Mouse (Mus musculus) ES-E14 (cell line): ENCODE results near the gene Rbp7.
A peak's percentile ranks its signal among the peaks of the same experiment; 100 is the strongest.

Experiments
- CHD2 ChIP-seq: IDR thresholded peaks from 2 replicates; pipeline ENCODE4 v1.6.1; 2014; ENCODE audit warnings: mild to moderate bottlenecking, low read depth, low read length, inconsistent platforms
- HCFC1 ChIP-seq: IDR thresholded peaks from 2 replicates; pipeline ENCODE4 v1.6.1; 2012; ENCODE audit warnings: low read length, inconsistent platforms, borderline replicate concordance; ENCODE audit not compliant: insufficient read depth
- MAFK ChIP-seq: IDR thresholded peaks from 2 replicates; pipeline ENCODE4 v1.6.1; 2014; ENCODE audit warnings: mild to moderate bottlenecking, low read depth, low read length, inconsistent platforms; ENCODE audit not compliant: insufficient read depth
- ZC3H11A ChIP-seq: IDR thresholded peaks from 2 replicates; pipeline ENCODE4 v1.6.1; 2012; ENCODE audit warnings: low read depth, mild to moderate bottlenecking, inconsistent platforms, low read length, borderline replicate concordance
- ZNF384 ChIP-seq: IDR thresholded peaks from 2 replicates; pipeline ENCODE4 v1.6.1; 2012; ENCODE audit warnings: low read depth, low read length, inconsistent platforms

- TF ChIP-seq CHD2: no peak
- no peak for TF ChIP-seq ZNF384
- TF ChIP-seq HCFC1: no peak
- no peak for TF ChIP-seq ZC3H11A
- TF ChIP-seq MAFK: 0 out of 2 replicates have a peak, but pooled peaks have one; percentile 63
Observed at GRCm38 (mm10) chr4:149407461-149407860, 47.3 kb downstream of the Rbp7 start.
